Mouse (Mus musculus) forebrain, embryonic 14.5 days (tissue): ENCODE measurements at regions not wholly inside any gene's neighbourhood (a gene's known extent, or its start where the extent isn't known, plus 50 kb on each side); places are given as distances from the start of the nearest gene placed in this dataset.

Experiments used
- ATAC-seq: fragments of 200-750 bp; cut with Nextera tagmentation; 2 replicates; pipeline ENCODE4 v1.8.0; 2017; ENCODE audit warnings: mild to moderate bottlenecking, moderate library complexity
- DNase-seq: peaks from one replicate; pipeline ENCODE4 v3.0.0-alpha.2; 2015; ENCODE audit warnings: low spot score
- H3K27ac ChIP-seq: fragments of 300-500 bp; sonication (generic); 2 replicates; pipeline ENCODE4 v1.5.1; 2014; ENCODE audit warnings: low read depth, mild to moderate bottlenecking, control low read depth, low read length, moderate library complexity
- H3K27me3 ChIP-seq: fragments of 300-500 bp; sonication (generic); replicated peaks from 2 replicates; pipeline ENCODE4 v1.6.1; 2014; ENCODE audit warnings: low read length, control low read depth, mixed read lengths; ENCODE audit not compliant: control insufficient read depth, insufficient read depth
- H3K36me3 ChIP-seq: fragments of 300-500 bp; sonication (generic); 2 replicates; pipeline ENCODE4 v1.6.1; 2014; ENCODE audit warnings: low read length, control low read depth; ENCODE audit not compliant: control insufficient read depth, insufficient read depth
- H3K4me1 ChIP-seq: fragments of 300-500 bp; sonication (generic); 2 replicates; pipeline ENCODE4 v1.6.1; 2014; ENCODE audit warnings: antibody characterized with exemption, low read length, control low read depth; ENCODE audit not compliant: control insufficient read depth, insufficient read depth
- H3K4me2 ChIP-seq: fragments of 300-500 bp; sonication (generic); 2 replicates; pipeline ENCODE4 v1.6.1; 2014; ENCODE audit warnings: mild to moderate bottlenecking, control low read depth, low read length
- H3K4me3 ChIP-seq: fragments of 300-500 bp; sonication (generic); 2 replicates; pipeline ENCODE4 v1.5.1; 2014; ENCODE audit warnings: low read depth, low read length, control low read depth
- H3K9ac ChIP-seq: fragments of 300-500 bp; sonication (generic); 2 replicates; pipeline ENCODE4 v1.6.1; 2014; ENCODE audit warnings: mild to moderate bottlenecking, low read length, control low read depth, moderate library complexity
- H3K9me3 ChIP-seq: fragments of 300-500 bp; sonication (generic); replicated peaks from 2 replicates; pipeline ENCODE4 v1.6.1; 2016; ENCODE audit warnings: low read length, control low read depth, mixed read lengths; ENCODE audit not compliant: control insufficient read depth
- WGBS: fragments of 180-500 bp; shearing (Covaris S2); extraction: QIAGEN DNeasy Blood & Tissue Kit; methylation state at CpG from one replicate; pipeline ENCODE4 v1.1.7; 2014; 5-methylcytosine and 5-hydroxymethylcytosine counted together

- Histone ChIP-seq H3K36me3 (no peaks in the 10 kb centered on the region), H3K27ac (no peak overlapping the region), H3K4me3 (no peak overlapping the region), H3K4me2 (no peak overlapping the region), H3K4me1 (no peaks in the 10 kb centered on the region), H3K9ac (no peak overlapping the region), H3K27me3 (no peaks in the 10 kb centered on the region), H3K9me3 (no peaks in the 10 kb centered on the region)
- ATAC-seq (no peak), DNase-seq (no peak)
Observed at GRCm38 (mm10) chr6:103405961-103406360, 104.4 kb upstream of the Chl1 start.

GRCm38 (mm10) chr6:103414888-103415287 lies 95.5 kb upstream of the Chl1 start:
- no peak for DNase-seq
- no peak overlapping the region for H3K4me3 ChIP-seq

GRCm38 (mm10) chr6:103421013-103421933 lies 89.1 kb upstream of the Chl1 start:
- peak; percentile 78 for DNase-seq
- H3K4me1 ChIP-seq, result peaks cover 5% of the 10 kb centered on the region
- H3K27me3 ChIP-seq, result no peaks in the 10 kb centered on the region
- peak; percentile 84 for ATAC-seq
- H3K9me3 ChIP-seq, result no peaks in the 10 kb centered on the region
- no peaks in the 10 kb centered on the region for H3K36me3 ChIP-seq
- no peak overlapping the region for H3K9ac ChIP-seq
- H3K4me3 ChIP-seq, result no peak overlapping the region
- 5% methylated on average over 1 of the region's 1 CpGs for WGBS
- H3K4me2 ChIP-seq, result no peak overlapping the region
- H3K27ac ChIP-seq, result no peak overlapping the region

More at GRCm38 (mm10) chr6:103414888-103415287, 95.5 kb upstream of the Chl1 start:
- Histone ChIP-seq H3K36me3 (no peaks in the 10 kb centered on the region), H3K4me2 (no peak overlapping the region), H3K9ac (no peak overlapping the region), H3K9me3 (no peaks in the 10 kb centered on the region), H3K27ac (no peak overlapping the region), H3K27me3 (no peaks in the 10 kb centered on the region), H3K4me1 (no peaks in the 10 kb centered on the region)
- whole genome bisulfite sequencing, result 82% methylated on average over 2 of the region's 2 CpGs
- no peak for ATAC-seq

GRCm38 (mm10) chr6:103430933-103431594 lies 79.3 kb upstream of the Chl1 start:
- DNase-seq, result peak; percentile 63
- no peak overlapping the region for H3K4me2 ChIP-seq
- no peaks in the 10 kb centered on the region for H3K36me3 ChIP-seq
- no peaks in the 10 kb centered on the region for H3K9me3 ChIP-seq
- no peak overlapping the region for H3K4me3 ChIP-seq
- H3K27me3 ChIP-seq, result no peaks in the 10 kb centered on the region
- ATAC-seq, result peak; percentile 85
- H3K4me1 ChIP-seq, result peaks cover 5% of the 10 kb centered on the region
- no peak overlapping the region for H3K9ac ChIP-seq
- peak overlapping the region; percentile 44 for H3K27ac ChIP-seq
- WGBS, result 32% methylated on average over 5 of the region's 5 CpGs

GRCm38 (mm10) chr6:103431595-103431957 lies 78.8 kb upstream of the Chl1 start:
- Histone ChIP-seq H3K9ac (no peak overlapping the region), H3K27me3 (no peaks in the 10 kb centered on the region), H3K36me3 (no peaks in the 10 kb centered on the region), H3K4me3 (no peak overlapping the region), H3K4me1 (peaks cover 5% of the 10 kb centered on the region), H3K4me2 (no peak overlapping the region), H3K9me3 (no peaks in the 10 kb centered on the region), H3K27ac (no peak overlapping the region)
- 58% methylated on average over 5 of the region's 5 CpGs for WGBS
- DNase-seq, result no peak
- peak; percentile 68 for ATAC-seq
